Mouse (Mus musculus): ENCODE data around the gene Coro2a. TPM values are rescaled to one million over a fixed set of nuclear protein-coding genes. Genes with fewer than 3 reads are reported as not detected.

Coro2a gene
- polyA plus RNA-seq, 1 experiment from 2014 or later, result 5.9 TPM

- no peaks in the 10 kb centered on the region for H3K36me3 ChIP-seq
- no peak for DNase-seq (ENCODE audit: low spot score)
- peaks cover 26% of the 10 kb centered on the region for H3K4me1 ChIP-seq (replicated peaks)
- H3K4me3 ChIP-seq, result no peak overlapping the region
- H3K9me3 ChIP-seq, result no peaks in the 10 kb centered on the region
- peaks cover 23% of the 10 kb centered on the region for H3K27me3 ChIP-seq (ENCODE audit: insufficient read depth, poor library complexity, severe bottlenecking)
- H3K27ac ChIP-seq, result no peak overlapping the region
- WGBS, result 91% methylated on average over 13 of the region's 13 CpGs
Measured at GRCm38 (mm10) chr4:46543366-46544050, 58.5 kb downstream of the Coro2a start.

GRCm38 (mm10) chr4:46541707-46542106 lies 60.3 kb downstream of the Coro2a start:
- no peak for DNase-seq (ENCODE audit: low spot score)
- Histone ChIP-seq H3K27me3 (ENCODE audit: insufficient read depth, poor library complexity, severe bottlenecking) (peaks cover 41% of the 10 kb centered on the region), H3K27ac (peak overlapping the region; percentile 68)

GRCm38 (mm10) chr4:46539167-46539566 lies 62.8 kb downstream of the Coro2a start:
- Histone ChIP-seq H3K27me3 (ENCODE audit: insufficient read depth, poor library complexity, severe bottlenecking) (peaks cover 61% of the 10 kb centered on the region), H3K9me3 (no peaks in the 10 kb centered on the region), H3K27ac (no peak overlapping the region), H3K4me1 (replicated peaks) (peaks cover 31% of the 10 kb centered on the region), H3K36me3 (no peaks in the 10 kb centered on the region), H3K4me3 (no peak overlapping the region)
- DNase-seq (ENCODE audit: low spot score), result no peak
- 66% methylated on average over 9 of the region's 9 CpGs for WGBS

More at GRCm38 (mm10) chr4:46541707-46542106, 60.3 kb downstream of the Coro2a start:
- Histone ChIP-seq H3K9me3 (no peaks in the 10 kb centered on the region), H3K4me3 (no peak overlapping the region), H3K4me1 (replicated peaks) (peaks cover 21% of the 10 kb centered on the region), H3K36me3 (no peaks in the 10 kb centered on the region)
- 28% methylated on average over 9 of the region's 9 CpGs for WGBS

GRCm38 (mm10) chr4:46535840-46536361 lies 66.1 kb downstream of the Coro2a start, which contains the start of gene Trim14:
Gene Trim14, minus strand, starts transcription at chr4:46536141.
- peak; percentile 49 for DNase-seq (ENCODE audit: low spot score)
- Histone ChIP-seq H3K4me3 (peak within 1 kb of the TSS; percentile 56), H3K27me3 (ENCODE audit: insufficient read depth, poor library complexity, severe bottlenecking) (peaks cover 90% of the 10 kb centered on the region), H3K27ac (no peak within 1 kb of the TSS), H3K36me3 (no peaks in the 10 kb centered on the region), H3K4me1 (replicated peaks) (peaks cover 24% of the 10 kb centered on the region), H3K9me3 (no peaks in the 10 kb centered on the region)
- under 1% methylated on average over 46 of the region's 46 CpGs for WGBS

GRCm38 (mm10) chr4:46535094-46535830 lies 66.7 kb downstream of the Coro2a start:
- no peak for DNase-seq (ENCODE audit: low spot score)
- no peaks in the 10 kb centered on the region for H3K36me3 ChIP-seq
- peak overlapping the region; percentile 56 for H3K4me3 ChIP-seq
- peaks cover 24% of the 10 kb centered on the region for H3K4me1 ChIP-seq (replicated peaks)
- no peaks in the 10 kb centered on the region for H3K9me3 ChIP-seq
- 7% methylated on average over 16 of the region's 16 CpGs for WGBS
- H3K27me3 ChIP-seq (ENCODE audit: insufficient read depth, poor library complexity, severe bottlenecking), result peaks cover 86% of the 10 kb centered on the region
- H3K27ac ChIP-seq, result no peak overlapping the region

- peaks cover 86% of the 10 kb centered on the region for H3K27me3 ChIP-seq (ENCODE audit: insufficient read depth, poor library complexity, severe bottlenecking)
Measured at GRCm38 (mm10) chr4:46533934-46534720, 67.9 kb downstream of the Coro2a start.

GRCm38 (mm10) chr4:46532926-46533325 lies 69.1 kb downstream of the Coro2a start:
- H3K27ac ChIP-seq, result no peak overlapping the region
- peaks cover 77% of the 10 kb centered on the region for H3K27me3 ChIP-seq (ENCODE audit: insufficient read depth, poor library complexity, severe bottlenecking)
- H3K36me3 ChIP-seq, result no peaks in the 10 kb centered on the region
- no peak overlapping the region for H3K4me3 ChIP-seq
- peaks cover 24% of the 10 kb centered on the region for H3K4me1 ChIP-seq (replicated peaks)
- H3K9me3 ChIP-seq, result no peaks in the 10 kb centered on the region
- 80% methylated on average over 7 of the region's 7 CpGs for WGBS
- no peak for DNase-seq (ENCODE audit: low spot score)

More at GRCm38 (mm10) chr4:46533934-46534720, 67.9 kb downstream of the Coro2a start:
- Histone ChIP-seq H3K4me1 (replicated peaks) (peaks cover 24% of the 10 kb centered on the region), H3K36me3 (no peaks in the 10 kb centered on the region), H3K9me3 (no peaks in the 10 kb centered on the region), H3K4me3 (peak overlapping the region; percentile 34), H3K27ac (no peak overlapping the region)
- no peak for DNase-seq (ENCODE audit: low spot score)
- WGBS, result 11% methylated on average over 29 of the region's 29 CpGs

- WGBS, result 83% methylated on average over 2 of the region's 2 CpGs
- Histone ChIP-seq H3K4me3 (no peak overlapping the region), H3K36me3 (no peaks in the 10 kb centered on the region), H3K4me1 (replicated peaks) (peaks cover 28% of the 10 kb centered on the region), H3K27ac (no peak overlapping the region), H3K27me3 (ENCODE audit: insufficient read depth, poor library complexity, severe bottlenecking) (peaks cover 74% of the 10 kb centered on the region), H3K9me3 (no peaks in the 10 kb centered on the region)
- DNase-seq (ENCODE audit: low spot score), result no peak
Measured at GRCm38 (mm10) chr4:46532511-46532910, 69.5 kb downstream of the Coro2a start.

GRCm38 (mm10) chr4:46529722-46530121 lies 72.3 kb downstream of the Coro2a start:
- Histone ChIP-seq H3K4me1 (replicated peaks) (peaks cover 17% of the 10 kb centered on the region), H3K36me3 (no peaks in the 10 kb centered on the region), H3K4me3 (no peak overlapping the region), H3K27ac (no peak overlapping the region), H3K9me3 (no peaks in the 10 kb centered on the region), H3K27me3 (ENCODE audit: insufficient read depth, poor library complexity, severe bottlenecking) (peaks cover 58% of the 10 kb centered on the region)
- DNase-seq (ENCODE audit: low spot score), result no peak
- 39% methylated on average over 7 of the region's 7 CpGs for WGBS

GRCm38 (mm10) chr4:46527558-46527926 lies 74.5 kb downstream of the Coro2a start:
- DNase-seq (ENCODE audit: low spot score), result no peak
- H3K4me3 ChIP-seq, result peak overlapping the region; percentile 43
- H3K9me3 ChIP-seq, result no peaks in the 10 kb centered on the region
- peaks cover 37% of the 10 kb centered on the region for H3K27me3 ChIP-seq (ENCODE audit: insufficient read depth, poor library complexity, severe bottlenecking)
- peak overlapping the region; percentile 76 for H3K27ac ChIP-seq
- 7% methylated on average over 7 of the region's 7 CpGs for WGBS
- peaks cover 9% of the 10 kb centered on the region for H3K4me1 ChIP-seq (replicated peaks)
- H3K36me3 ChIP-seq, result no peaks in the 10 kb centered on the region

- Histone ChIP-seq H3K27me3 (ENCODE audit: insufficient read depth, poor library complexity, severe bottlenecking) (peaks cover 32% of the 10 kb centered on the region), H3K36me3 (no peaks in the 10 kb centered on the region), H3K4me3 (peak overlapping the region; percentile 43), H3K27ac (peak overlapping the region; percentile 76), H3K9me3 (no peaks in the 10 kb centered on the region), H3K4me1 (replicated peaks) (peaks cover 9% of the 10 kb centered on the region)
- 29% methylated on average over 17 of the region's 17 CpGs for WGBS
- no peak for DNase-seq (ENCODE audit: low spot score)
Measured at GRCm38 (mm10) chr4:46526798-46527557, 75.0 kb downstream of the Coro2a start.

- DNase-seq (ENCODE audit: low spot score), result no peak
- no peaks in the 10 kb centered on the region for H3K36me3 ChIP-seq
- no peak overlapping the region for H3K27ac ChIP-seq
- peaks cover 30% of the 10 kb centered on the region for H3K27me3 ChIP-seq (ENCODE audit: insufficient read depth, poor library complexity, severe bottlenecking)
- peaks cover 9% of the 10 kb centered on the region for H3K4me1 ChIP-seq (replicated peaks)
- no peaks in the 10 kb centered on the region for H3K9me3 ChIP-seq
- no peak overlapping the region for H3K4me3 ChIP-seq
- 87% methylated on average over 3 of the region's 3 CpGs for WGBS
Measured at GRCm38 (mm10) chr4:46526226-46526625, 75.8 kb downstream of the Coro2a start.
